Mouse (Mus musculus): Measurements from ENCODE around the gene Olfr298. TPM values are rescaled to one million over a fixed set of nuclear protein-coding genes. Genes with fewer than 3 reads are reported as not detected.

The Olfr298 gene
- not detected for polyA plus RNA-seq (2014; fragmentation: Illumina TruSeq; extraction: RNeasy Lipid Tissue Mini Kit (QIAGEN cat#74804); ENCODE audit: low read depth, low replicate concordance)

GRCm38 (mm10) chr7:86492384-86492783 lies at the start of gene Olfr298:
Olfr298 (minus strand) TSS chr7:86492484.

GRCm38 (mm10) chr7:86519668-86520067 lies 27.4 kb upstream of the Olfr298 start, which contains the start of gene Olfr297:
Olfr297 (plus strand) TSS chr7:86519968.

GRCm38 (mm10) chr7:86459621-86460020 lies 32.7 kb downstream of the Olfr298 start, which contains the start of gene Olfr299:
Olfr299 (plus strand) TSS chr7:86459921.

Other genes with a start within 250 kb of the Olfr298 start
- not detected for gene Vmn2r76, start 246.2 kb downstream of the Olfr298 start, polyA plus RNA-seq (2014; fragmentation: Illumina TruSeq; extraction: RNeasy Lipid Tissue Mini Kit (QIAGEN cat#74804); ENCODE audit: low read depth, low replicate concordance)
- not detected for gene Olfr310, start 215.3 kb downstream of the Olfr298 start, polyA plus RNA-seq (2014; fragmentation: Illumina TruSeq; extraction: RNeasy Lipid Tissue Mini Kit (QIAGEN cat#74804); ENCODE audit: low read depth, low replicate concordance)
- not detected for gene Olfr309, start 178.8 kb downstream of the Olfr298 start, polyA plus RNA-seq (2014; fragmentation: Illumina TruSeq; extraction: RNeasy Lipid Tissue Mini Kit (QIAGEN cat#74804); ENCODE audit: low read depth, low replicate concordance)
- not detected for gene Olfr308, start 166.9 kb downstream of the Olfr298 start, polyA plus RNA-seq (2014; fragmentation: Illumina TruSeq; extraction: RNeasy Lipid Tissue Mini Kit (QIAGEN cat#74804); ENCODE audit: low read depth, low replicate concordance)
- not detected for gene Olfr307, start 154.9 kb downstream of the Olfr298 start, polyA plus RNA-seq (2014; fragmentation: Illumina TruSeq; extraction: RNeasy Lipid Tissue Mini Kit (QIAGEN cat#74804); ENCODE audit: low read depth, low replicate concordance)
- gene Olfr305, start 125.6 kb downstream of the Olfr298 start, polyA plus RNA-seq (2014; fragmentation: Illumina TruSeq; extraction: RNeasy Lipid Tissue Mini Kit (QIAGEN cat#74804); ENCODE audit: low read depth, low replicate concordance) = not detected
- not detected for gene Olfr304, start 105.8 kb downstream of the Olfr298 start, polyA plus RNA-seq (2014; fragmentation: Illumina TruSeq; extraction: RNeasy Lipid Tissue Mini Kit (QIAGEN cat#74804); ENCODE audit: low read depth, low replicate concordance)
- gene Olfr303, start 94.7 kb downstream of the Olfr298 start, polyA plus RNA-seq (2014; fragmentation: Illumina TruSeq; extraction: RNeasy Lipid Tissue Mini Kit (QIAGEN cat#74804); ENCODE audit: low read depth, low replicate concordance) = not detected
- not detected for gene Olfr301, start 88.6 kb downstream of the Olfr298 start, polyA plus RNA-seq (2014; fragmentation: Illumina TruSeq; extraction: RNeasy Lipid Tissue Mini Kit (QIAGEN cat#74804); ENCODE audit: low read depth, low replicate concordance)
- gene Olfr299, start 32.6 kb downstream of the Olfr298 start, polyA plus RNA-seq (2014; fragmentation: Illumina TruSeq; extraction: RNeasy Lipid Tissue Mini Kit (QIAGEN cat#74804); ENCODE audit: low read depth, low replicate concordance) = not detected
- not detected for gene Olfr297, start 27.5 kb upstream of the Olfr298 start, polyA plus RNA-seq (2014; fragmentation: Illumina TruSeq; extraction: RNeasy Lipid Tissue Mini Kit (QIAGEN cat#74804); ENCODE audit: low read depth, low replicate concordance)
- gene Olfr295, start 91.4 kb upstream of the Olfr298 start, polyA plus RNA-seq (2014; fragmentation: Illumina TruSeq; extraction: RNeasy Lipid Tissue Mini Kit (QIAGEN cat#74804); ENCODE audit: low read depth, low replicate concordance) = not detected
- not detected for gene Olfr294, start 124.2 kb upstream of the Olfr298 start, polyA plus RNA-seq (2014; fragmentation: Illumina TruSeq; extraction: RNeasy Lipid Tissue Mini Kit (QIAGEN cat#74804); ENCODE audit: low read depth, low replicate concordance)
- gene Olfr293, start 156.6 kb upstream of the Olfr298 start, polyA plus RNA-seq (2014; fragmentation: Illumina TruSeq; extraction: RNeasy Lipid Tissue Mini Kit (QIAGEN cat#74804); ENCODE audit: low read depth, low replicate concordance) = not detected
- gene Olfr292, start 195.8 kb upstream of the Olfr298 start, polyA plus RNA-seq (2014; fragmentation: Illumina TruSeq; extraction: RNeasy Lipid Tissue Mini Kit (QIAGEN cat#74804); ENCODE audit: low read depth, low replicate concordance) = not detected

All from heart, adult 10 weeks (tissue).